Mouse (Mus musculus) stomach, embryonic 14.5 days (tissue): ENCODE data around the gene Nectin3. TPM values are rescaled to one million over a fixed set of nuclear protein-coding genes. Genes with fewer than 3 reads are reported as not detected.

Source experiments
- ATAC-seq: fragments of 200-750 bp; cut with Nextera tagmentation; 2 replicates; pipeline ENCODE4 v1.8.0; 2017; ENCODE audit warnings: low read depth, moderate TSS enrichment; ENCODE audit not compliant: insufficient number of reproducible peaks, insufficient read depth, low FRiP score
- H3K27ac ChIP-seq: fragments of 300-500 bp; sonication (generic); 2 replicates; pipeline ENCODE4 v1.5.1; 2014; ENCODE audit warnings: mild to moderate bottlenecking, low read length, moderate library complexity, mixed read lengths
- H3K27me3 ChIP-seq: fragments of 300-500 bp; sonication (generic); 2 replicates; pipeline ENCODE4 v1.6.1; 2014; ENCODE audit warnings: low read length, control low read depth, mixed read lengths; ENCODE audit not compliant: control insufficient read depth, insufficient read depth
- H3K36me3 ChIP-seq: fragments of 300-500 bp; sonication (generic); 2 replicates; pipeline ENCODE4 v1.6.1; 2014; ENCODE audit warnings: mild to moderate bottlenecking, control low read depth, low read length, moderate library complexity, mixed read lengths; ENCODE audit not compliant: control insufficient read depth, insufficient read depth
- H3K4me1 ChIP-seq: fragments of 300-500 bp; sonication (generic); 2 replicates; pipeline ENCODE4 v1.6.1; 2014; ENCODE audit warnings: low read length, control low read depth, mixed read lengths; ENCODE audit not compliant: control insufficient read depth, insufficient read depth
- H3K4me2 ChIP-seq: fragments of 300-500 bp; sonication (generic); replicated peaks from 2 replicates; pipeline ENCODE4 v1.6.1; 2014; ENCODE audit warnings: low read depth, low read length, control low read depth
- H3K4me3 ChIP-seq: fragments of 300-500 bp; sonication (generic); 2 replicates; pipeline ENCODE4 v1.5.1; 2014; ENCODE audit warnings: low read depth, low read length, control low read depth
- H3K9ac ChIP-seq: fragments of 300-500 bp; sonication (generic); replicated peaks from 2 replicates; pipeline ENCODE4 v1.6.1; 2014; ENCODE audit warnings: low read depth, mild to moderate bottlenecking, control low read depth, low read length, moderate library complexity, mixed read lengths
- H3K9me3 ChIP-seq: fragments of 300-500 bp; sonication (generic); 2 replicates; pipeline ENCODE4 v1.6.1; 2016; ENCODE audit warnings: low read depth, low read length, control low read depth; ENCODE audit not compliant: control insufficient read depth
- WGBS: fragments of 180-500 bp; shearing (Covaris S2); extraction: QIAGEN DNeasy Blood & Tissue Kit; methylation state at CpG from one replicate; pipeline ENCODE4 v1.1.7; 2014; 5-methylcytosine and 5-hydroxymethylcytosine counted together
- polyA plus RNA-seq: library from polyadenylated mRNA; unstranded; fragments of >200 nt; fragmentation: Nextera tagmentation; extraction: Ambion mirVana; gene quantifications from 2 replicates; pipeline ENCODE4 v1.2.1, GENCODE M21; 2014

The Nectin3 gene
- polyA plus RNA-seq, 1 experiment from 2014 or later, result 16.0 TPM

GRCm38 (mm10) chr16:46407997-46408396, 90.3 kb downstream of the Nectin3 start:
- H3K4me1 ChIP-seq, result no peaks in the 10 kb centered on the region
- WGBS, result 93% methylated on average over 15 of the region's 15 CpGs
- no peak for ATAC-seq

GRCm38 (mm10) chr16:46406844-46407639, 91.3 kb downstream of the Nectin3 start:
- no peak for ATAC-seq
- no peak overlapping the region for H3K9ac ChIP-seq
- H3K27me3 ChIP-seq, result no peaks in the 10 kb centered on the region
- no peaks in the 10 kb centered on the region for H3K4me1 ChIP-seq
- H3K27ac ChIP-seq, result no peak overlapping the region
- H3K36me3 ChIP-seq, result no peaks in the 10 kb centered on the region
- H3K9me3 ChIP-seq, result no peaks in the 10 kb centered on the region
- no peak overlapping the region for H3K4me3 ChIP-seq
- WGBS, result 86% methylated on average over 7 of the region's 7 CpGs
- no peak overlapping the region for H3K4me2 ChIP-seq

More at GRCm38 (mm10) chr16:46407997-46408396, 90.3 kb downstream of the Nectin3 start:
- no peak overlapping the region for H3K4me3 ChIP-seq
- H3K36me3 ChIP-seq, result no peaks in the 10 kb centered on the region
- H3K27ac ChIP-seq, result no peak overlapping the region
- H3K9ac ChIP-seq, result no peak overlapping the region
- no peaks in the 10 kb centered on the region for H3K9me3 ChIP-seq
- H3K4me2 ChIP-seq, result no peak overlapping the region
- H3K27me3 ChIP-seq, result no peaks in the 10 kb centered on the region

GRCm38 (mm10) chr16:46397945-46398344, 100.4 kb downstream of the Nectin3 start:
- Histone ChIP-seq H3K4me3 (no peak overlapping the region), H3K36me3 (no peaks in the 10 kb centered on the region), H3K4me2 (no peak overlapping the region), H3K9me3 (no peaks in the 10 kb centered on the region), H3K4me1 (no peaks in the 10 kb centered on the region), H3K27me3 (no peaks in the 10 kb centered on the region), H3K27ac (no peak overlapping the region), H3K9ac (no peak overlapping the region)
- WGBS, result 81% methylated on average over 4 of the region's 4 CpGs
- ATAC-seq, result no peak

GRCm38 (mm10) chr16:46389415-46390033, 108.8 kb downstream of the Nectin3 start:
- WGBS, result 65% methylated on average over 6 of the region's 6 CpGs
- Histone ChIP-seq H3K4me3 (no peak overlapping the region), H3K9ac (no peak overlapping the region), H3K9me3 (no peaks in the 10 kb centered on the region), H3K27me3 (no peaks in the 10 kb centered on the region), H3K36me3 (no peaks in the 10 kb centered on the region), H3K4me1 (peaks cover 3% of the 10 kb centered on the region; the same call in 1 of the 2 replicates), H3K27ac (no peak overlapping the region), H3K4me2 (no peak overlapping the region)
- ATAC-seq, result no peak

GRCm38 (mm10) chr16:46388527-46389414, 109.6 kb downstream of the Nectin3 start:
- peaks cover 3% of the 10 kb centered on the region; the same call in 1 of the 2 replicates for H3K4me1 ChIP-seq
- no peaks in the 10 kb centered on the region for H3K36me3 ChIP-seq
- H3K9me3 ChIP-seq, result no peaks in the 10 kb centered on the region
- H3K27me3 ChIP-seq, result no peaks in the 10 kb centered on the region
- H3K9ac ChIP-seq, result no peak overlapping the region
- WGBS, result 58% methylated on average over 11 of the region's 11 CpGs
- no peak for ATAC-seq
- no peak overlapping the region for H3K4me2 ChIP-seq
- H3K4me3 ChIP-seq, result no peak overlapping the region
- H3K27ac ChIP-seq, result no peak overlapping the region

GRCm38 (mm10) chr16:46384279-46384678, 114.0 kb downstream of the Nectin3 start:
- ATAC-seq, result no peak
- no peak overlapping the region for H3K27ac ChIP-seq
- no peaks in the 10 kb centered on the region for H3K4me1 ChIP-seq
- no peak overlapping the region for H3K4me2 ChIP-seq
- H3K27me3 ChIP-seq, result no peaks in the 10 kb centered on the region
- no peaks in the 10 kb centered on the region for H3K36me3 ChIP-seq
- no peak overlapping the region for H3K9ac ChIP-seq
- no peak overlapping the region for H3K4me3 ChIP-seq
- H3K9me3 ChIP-seq, result no peaks in the 10 kb centered on the region
- WGBS, result 82% methylated on average over 5 of the region's 5 CpGs

GRCm38 (mm10) chr16:46383344-46383743, 115.0 kb downstream of the Nectin3 start:
- Histone ChIP-seq H3K36me3 (no peaks in the 10 kb centered on the region), H3K9ac (no peak overlapping the region), H3K4me2 (no peak overlapping the region), H3K9me3 (no peaks in the 10 kb centered on the region), H3K27me3 (no peaks in the 10 kb centered on the region), H3K27ac (no peak overlapping the region), H3K4me1 (no peaks in the 10 kb centered on the region), H3K4me3 (no peak overlapping the region)
- 87% methylated on average over 4 of the region's 4 CpGs for WGBS
- ATAC-seq, result no peak

- 25% methylated on average over 3 of the region's 3 CpGs for WGBS
- no peak overlapping the region for H3K9ac ChIP-seq
- H3K4me3 ChIP-seq, result no peak overlapping the region
- H3K36me3 ChIP-seq, result no peaks in the 10 kb centered on the region
- H3K4me1 ChIP-seq, result no peaks in the 10 kb centered on the region
- H3K9me3 ChIP-seq, result no peaks in the 10 kb centered on the region
- H3K27me3 ChIP-seq, result no peaks in the 10 kb centered on the region
- H3K4me2 ChIP-seq, result no peak overlapping the region
- no peak overlapping the region for H3K27ac ChIP-seq
- ATAC-seq, result no peak
Observed at GRCm38 (mm10) chr16:46376575-46376974, 121.8 kb downstream of the Nectin3 start.
